Mouse (Mus musculus): Measurements from ENCODE around the gene Foxp1. TPM values are rescaled to one million over a fixed set of nuclear protein-coding genes. Genes with fewer than 3 reads are reported as not detected.

The Foxp1 gene
- polyA plus RNA-seq, 1 experiment = 68.1 TPM

- DNase-seq (ENCODE audit: low read depth) = no peak
- TF ChIP-seq POLR2A (IDR thresholded peaks at IDR 0.05; ENCODE audit: borderline replicate concordance, extremely low read depth, insufficient read depth, insufficient read length, poor library complexity, severe bottlenecking) (no peak), CTCF (IDR thresholded peaks at IDR 0.05; ENCODE audit: borderline replicate concordance, extremely low read depth, insufficient read depth, insufficient read length) (no peak)
These were observed 138.6 kb downstream of the Foxp1 start for GRCm38 (mm10) chr6:99383846-99384472.

GRCm38 (mm10) chr6:99380146-99380545, 142.4 kb downstream of the Foxp1 start:
- no peak for TF ChIP-seq POLR2A (IDR thresholded peaks at IDR 0.05; ENCODE audit: borderline replicate concordance, extremely low read depth, insufficient read depth, insufficient read length, poor library complexity, severe bottlenecking)
- TF ChIP-seq CTCF (IDR thresholded peaks at IDR 0.05; ENCODE audit: borderline replicate concordance, extremely low read depth, insufficient read depth, insufficient read length) = no peak
- DNase-seq (ENCODE audit: low read depth) = no peak

DNA sequence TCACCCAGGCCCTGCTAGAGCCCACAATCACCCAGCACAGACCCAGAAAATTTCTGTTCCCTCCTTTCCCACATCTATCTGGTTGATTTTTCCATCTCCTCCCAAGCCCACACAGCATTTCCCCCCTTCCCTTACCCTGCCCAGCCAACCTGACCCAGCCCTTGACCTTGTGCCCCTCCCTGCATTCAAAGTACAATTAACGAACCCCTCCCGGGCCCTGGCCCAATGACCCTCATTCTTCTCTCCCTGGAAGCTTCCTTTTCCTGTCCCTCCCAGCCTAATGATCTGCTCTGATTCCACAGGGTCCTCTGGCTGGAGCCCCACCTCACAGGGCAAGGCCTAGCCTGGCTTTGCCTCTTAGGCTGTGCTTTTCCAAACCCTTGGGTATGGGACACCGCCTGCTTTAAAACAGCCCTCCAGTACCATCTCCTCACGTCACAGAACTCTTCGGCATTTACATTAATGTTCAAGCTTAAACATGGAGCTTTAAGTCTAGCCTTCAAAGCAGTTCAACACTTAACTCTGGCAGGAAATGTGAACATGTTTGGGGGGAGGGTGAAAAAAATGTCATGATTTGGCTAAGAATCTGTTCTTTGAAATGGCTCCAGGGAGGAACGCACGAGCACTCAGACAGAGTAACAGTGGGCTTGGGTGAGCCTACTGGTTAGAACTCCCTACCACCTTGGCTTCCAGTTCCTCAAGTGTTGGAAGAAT, 143.4 kb downstream of the Foxp1 start:
- no peak for TF ChIP-seq CTCF (IDR thresholded peaks at IDR 0.05; ENCODE audit: borderline replicate concordance, extremely low read depth, insufficient read depth, insufficient read length)
- TF ChIP-seq POLR2A (IDR thresholded peaks at IDR 0.05; ENCODE audit: borderline replicate concordance, extremely low read depth, insufficient read depth, insufficient read length, poor library complexity, severe bottlenecking) = no peak
- no peak for DNase-seq (ENCODE audit: low read depth)

- DNase-seq (ENCODE audit: low read depth) = peak; percentile 29
- TF ChIP-seq CTCF (IDR thresholded peaks at IDR 0.05; ENCODE audit: borderline replicate concordance, extremely low read depth, insufficient read depth, insufficient read length) (no peak), POLR2A (IDR thresholded peaks at IDR 0.05; ENCODE audit: borderline replicate concordance, extremely low read depth, insufficient read depth, insufficient read length, poor library complexity, severe bottlenecking) (no peak)
These were observed 144.8 kb downstream of the Foxp1 start for GRCm38 (mm10) chr6:99377716-99378115.

DNA sequence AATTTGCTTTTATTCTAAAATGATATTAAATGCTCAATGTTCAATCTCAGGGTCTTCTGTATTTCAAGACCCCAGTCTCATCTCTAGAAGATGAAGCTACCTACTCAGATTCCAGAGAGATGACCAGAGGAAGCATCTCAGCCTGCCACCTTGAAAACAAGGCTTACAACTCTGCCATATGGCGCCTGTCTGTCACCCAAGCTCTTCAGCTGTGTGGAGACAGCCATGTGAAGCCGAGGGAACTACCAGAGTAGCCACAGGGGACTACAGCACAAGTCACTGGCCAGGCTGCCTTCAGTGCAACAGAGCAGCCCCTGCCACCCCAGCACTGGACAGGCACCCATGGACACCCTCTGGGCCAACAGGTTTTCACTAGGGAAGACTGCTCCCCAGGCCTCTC, 145.4 kb downstream of the Foxp1 start:
- peak; percentile 70 for DNase-seq (ENCODE audit: low read depth)
- TF ChIP-seq CTCF (IDR thresholded peaks at IDR 0.05; ENCODE audit: borderline replicate concordance, extremely low read depth, insufficient read depth, insufficient read length) = no peak

DNA sequence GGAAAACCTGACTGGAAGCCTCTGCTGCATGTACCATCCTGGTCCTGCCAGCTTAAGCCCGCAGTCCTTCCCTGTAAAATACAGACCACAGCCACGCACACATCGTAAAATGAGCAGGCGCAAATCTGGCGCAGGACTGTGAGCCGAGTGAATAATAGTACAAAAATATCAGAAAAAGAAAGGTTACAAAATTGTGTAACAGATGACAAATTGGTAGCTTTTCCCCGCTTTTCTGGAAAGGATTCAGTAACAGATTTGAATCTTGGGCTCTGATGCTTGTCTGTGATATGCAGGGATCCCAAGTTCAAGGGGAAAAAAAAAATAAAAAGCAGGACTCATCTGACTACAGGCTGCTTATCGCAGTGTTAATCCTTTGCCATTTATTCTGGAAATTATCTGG, 145.8 kb downstream of the Foxp1 start:
- DNase-seq (ENCODE audit: low read depth) = peak; percentile 37
- TF ChIP-seq POLR2A (IDR thresholded peaks at IDR 0.05; ENCODE audit: borderline replicate concordance, extremely low read depth, insufficient read depth, insufficient read length, poor library complexity, severe bottlenecking) (no peak), CTCF (IDR thresholded peaks at IDR 0.05; ENCODE audit: borderline replicate concordance, extremely low read depth, insufficient read depth, insufficient read length) (no peak)

- TF ChIP-seq POLR2A (IDR thresholded peaks at IDR 0.05; ENCODE audit: borderline replicate concordance, extremely low read depth, insufficient read depth, insufficient read length, poor library complexity, severe bottlenecking) = no peak
- DNase-seq (ENCODE audit: low read depth) = peak; percentile 73
These were observed 146.7 kb downstream of the Foxp1 start for GRCm38 (mm10) chr6:99375865-99376264.

DNA sequence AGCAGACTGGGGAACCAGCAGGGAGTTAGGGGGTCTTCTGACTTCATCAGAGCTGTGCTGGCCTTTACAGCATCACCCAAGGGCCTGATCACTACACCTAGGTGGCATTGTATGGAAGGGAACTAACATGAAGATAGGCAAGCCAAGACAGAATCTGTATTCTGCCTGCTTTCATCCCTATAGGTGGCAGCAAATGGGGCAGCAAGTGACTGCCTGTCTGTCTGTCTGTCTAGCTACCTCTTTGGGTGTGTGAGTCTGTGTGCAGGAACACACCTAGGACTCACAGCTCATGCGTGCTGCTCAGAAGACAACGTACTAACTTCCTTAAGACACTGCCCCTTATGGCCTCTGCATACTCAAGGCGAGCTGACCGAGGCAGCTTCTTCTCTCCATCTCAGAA, 147.1 kb downstream of the Foxp1 start:
- TF ChIP-seq POLR2A (IDR thresholded peaks at IDR 0.05; ENCODE audit: borderline replicate concordance, extremely low read depth, insufficient read depth, insufficient read length, poor library complexity, severe bottlenecking) (no peak), CTCF (IDR thresholded peaks at IDR 0.05; ENCODE audit: borderline replicate concordance, extremely low read depth, insufficient read depth, insufficient read length) (no peak)
- DNase-seq (ENCODE audit: low read depth) = no peak

DNA sequence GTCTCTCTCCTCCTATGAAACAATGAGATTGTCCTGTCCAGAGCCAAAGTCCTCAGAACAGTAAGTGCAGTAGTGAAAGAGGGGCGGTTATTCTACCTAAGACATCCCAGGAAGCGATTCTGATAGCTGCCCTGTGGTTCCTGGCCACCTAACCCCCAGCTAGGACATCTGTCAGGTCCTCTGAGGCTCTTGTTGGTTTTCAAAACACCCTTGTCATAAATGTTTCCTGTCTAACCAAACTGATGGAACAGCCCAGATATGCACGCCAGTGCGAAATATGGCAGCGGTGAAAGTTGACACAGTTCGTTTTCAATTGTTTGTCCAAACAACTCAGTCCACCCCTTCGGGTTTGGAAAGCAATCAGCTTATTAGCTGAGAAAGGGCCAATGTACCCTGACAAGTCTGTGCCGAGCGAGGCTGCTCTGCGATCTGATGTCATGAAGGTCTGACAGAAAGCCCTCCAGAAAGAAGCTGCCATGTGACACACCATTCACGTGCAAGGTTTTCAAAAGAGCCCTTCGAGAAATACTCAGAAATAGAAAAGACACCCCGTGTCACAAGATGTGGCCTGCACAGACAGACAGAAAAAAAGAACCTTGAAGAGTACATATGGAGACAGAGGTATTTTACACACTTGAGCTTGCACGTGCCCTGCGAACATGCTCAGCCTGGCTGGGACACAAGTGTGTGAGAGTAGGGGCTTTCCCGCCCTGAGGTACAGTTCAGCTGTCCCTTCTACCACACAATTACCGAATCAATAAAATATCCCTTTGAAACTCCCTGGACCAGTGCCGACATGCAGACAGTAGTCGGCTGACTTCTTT, 147.9 kb downstream of the Foxp1 start:
- TF ChIP-seq POLR2A (IDR thresholded peaks at IDR 0.05; ENCODE audit: borderline replicate concordance, extremely low read depth, insufficient read depth, insufficient read length, poor library complexity, severe bottlenecking) (no peak), CTCF (IDR thresholded peaks at IDR 0.05; ENCODE audit: borderline replicate concordance, extremely low read depth, insufficient read depth, insufficient read length) (no peak)
- peak; percentile 59 for DNase-seq (ENCODE audit: low read depth)

DNA sequence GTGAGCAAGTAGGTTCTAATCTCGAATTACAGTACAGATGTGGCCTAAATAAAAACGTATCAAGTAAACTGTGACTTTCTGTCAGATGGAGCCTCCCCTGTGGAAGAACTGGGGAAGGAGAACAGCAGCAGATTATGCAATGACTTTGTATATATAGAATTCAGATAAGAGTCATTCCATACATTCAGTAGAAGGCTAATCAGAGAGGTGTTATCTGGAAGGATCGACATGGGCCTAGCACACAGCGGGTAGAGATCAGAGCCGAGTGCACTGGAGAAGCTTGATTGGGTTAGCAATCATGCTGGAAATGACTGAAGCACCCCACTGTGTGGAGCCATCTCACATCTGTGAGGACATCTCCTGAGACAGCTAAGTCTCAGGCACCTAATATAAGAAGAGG, 150.1 kb downstream of the Foxp1 start:
- DNase-seq (ENCODE audit: low read depth) = no peak
- TF ChIP-seq CTCF (IDR thresholded peaks at IDR 0.05; ENCODE audit: borderline replicate concordance, extremely low read depth, insufficient read depth, insufficient read length) (no peak), POLR2A (IDR thresholded peaks at IDR 0.05; ENCODE audit: borderline replicate concordance, extremely low read depth, insufficient read depth, insufficient read length, poor library complexity, severe bottlenecking) (no peak)

DNA sequence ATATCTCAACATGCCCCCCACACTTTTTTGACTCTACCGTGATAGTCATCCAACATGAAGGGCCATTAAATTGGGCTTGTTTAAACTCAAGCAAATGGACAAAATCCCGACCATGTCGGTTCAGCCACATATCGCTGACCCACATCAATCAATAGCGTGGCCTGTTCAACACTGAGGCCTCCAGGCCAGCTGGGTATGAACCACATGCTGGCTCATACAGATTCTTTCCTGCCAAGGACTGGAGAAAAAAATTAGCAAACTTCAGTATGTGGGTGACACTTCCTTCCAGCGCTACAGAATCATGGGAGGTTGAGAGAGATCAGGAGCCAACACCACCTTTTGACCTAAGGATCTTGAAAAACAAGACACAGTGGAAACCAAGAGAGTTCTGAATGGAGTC, 150.5 kb downstream of the Foxp1 start:
- DNase-seq (ENCODE audit: low read depth) = no peak
- no peak for TF ChIP-seq CTCF (IDR thresholded peaks at IDR 0.05; ENCODE audit: borderline replicate concordance, extremely low read depth, insufficient read depth, insufficient read length)
- no peak for TF ChIP-seq POLR2A (IDR thresholded peaks at IDR 0.05; ENCODE audit: borderline replicate concordance, extremely low read depth, insufficient read depth, insufficient read length, poor library complexity, severe bottlenecking)

Data from brain, embryonic 14.5 days (tissue).